Mouse (Mus musculus) urinary bladder, postnatal 4 days (tissue): ENCODE measurements around the gene Slc25a18.

ENCODE experiments used
- DNase-seq, 2 experiments: peaks; one replicate each; pipeline ENCODE4 v3.0.0; 2021 to 2022; ENCODE audit warnings: low spot score in 2 of 2

Gene Slc25a18

DNA sequence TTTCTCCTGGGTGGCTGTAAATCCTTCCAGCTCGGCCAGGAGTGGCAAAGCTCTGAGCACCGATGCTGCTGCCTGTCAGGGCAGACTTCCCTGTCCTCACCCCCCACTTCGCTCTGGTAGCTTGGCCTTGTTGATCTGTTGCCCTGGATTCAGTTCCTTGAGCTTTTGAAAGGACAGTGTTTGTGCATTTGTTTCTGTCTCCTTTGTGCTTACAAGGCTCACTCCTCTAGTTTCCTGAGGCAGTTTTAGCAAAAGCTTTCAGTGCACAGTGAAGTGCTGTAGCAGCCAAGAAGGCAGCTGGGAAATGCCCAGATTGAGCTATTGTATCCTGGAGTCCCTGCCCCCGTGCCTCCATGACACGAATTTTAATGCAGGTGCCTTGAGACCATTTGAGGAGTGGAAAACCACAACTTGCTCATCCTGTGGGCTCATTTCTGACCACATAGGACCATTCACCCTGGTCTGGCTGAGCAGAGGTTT lies at the start of gene Slc25a18:
Slc25a18 (plus strand) TSS at position 430 of the 480 bp plus-strand sequence.
- no peak for DNase-seq

DNA sequence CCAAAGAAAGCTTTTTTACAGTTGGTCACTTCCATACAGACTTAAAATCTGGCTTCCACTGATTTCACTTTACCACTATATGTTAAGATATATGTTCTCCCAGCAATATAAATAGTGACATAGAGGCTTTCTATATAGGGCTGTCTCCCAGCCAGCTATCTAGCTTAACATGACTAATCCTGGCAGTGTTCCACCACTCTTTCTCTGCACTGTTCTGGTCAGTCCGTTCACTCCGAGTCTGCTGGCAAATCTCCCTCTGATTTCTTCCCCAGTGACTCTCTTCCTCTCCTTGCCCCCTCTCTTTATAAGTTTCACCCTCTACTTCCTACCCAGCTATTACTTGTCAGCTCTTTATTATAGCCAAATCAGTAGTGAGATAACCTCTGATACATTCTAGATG lies 47.4 kb upstream of the Slc25a18 start:
- DNase-seq, result no peak

DNA sequence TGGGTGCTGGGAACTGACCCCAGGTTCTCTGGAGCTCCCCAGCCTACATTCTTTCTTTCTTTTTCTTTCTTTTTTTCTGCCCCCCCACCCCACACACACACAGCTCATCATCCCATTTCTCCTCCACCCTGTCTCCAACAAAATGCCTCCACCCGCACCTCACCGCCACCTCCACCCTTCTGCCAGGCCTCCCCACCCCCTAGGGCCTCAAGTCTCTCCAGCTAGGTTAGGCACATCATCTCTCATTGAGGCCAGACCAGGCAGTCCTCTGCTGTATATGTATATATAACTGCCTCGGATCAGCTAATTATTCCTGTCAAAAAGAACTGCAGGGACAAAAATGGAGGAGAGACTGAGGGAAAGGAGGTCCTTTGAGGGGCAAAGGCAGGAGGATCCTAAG lies 37.4 kb upstream of the Slc25a18 start:
- no peak for DNase-seq

DNA sequence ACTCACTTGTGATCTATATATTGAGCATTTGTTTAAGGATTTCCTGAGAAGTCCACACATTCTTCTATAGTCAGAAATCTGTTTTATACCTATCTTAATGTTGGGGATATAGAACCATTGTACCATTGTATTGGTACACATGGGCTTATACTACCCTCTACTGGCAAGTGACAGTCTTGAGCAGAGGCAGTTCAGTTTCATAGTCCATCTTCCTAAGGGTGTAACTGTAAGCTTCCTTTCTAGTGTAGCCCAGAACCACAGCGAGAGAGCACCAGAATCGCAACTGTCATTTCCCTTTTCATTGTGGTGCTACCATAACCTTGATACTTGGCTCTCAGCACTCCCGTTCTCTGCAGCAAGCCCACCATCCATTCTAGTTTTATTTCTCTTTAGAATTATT lies 36.8 kb upstream of the Slc25a18 start:
- DNase-seq, result no peak

DNA sequence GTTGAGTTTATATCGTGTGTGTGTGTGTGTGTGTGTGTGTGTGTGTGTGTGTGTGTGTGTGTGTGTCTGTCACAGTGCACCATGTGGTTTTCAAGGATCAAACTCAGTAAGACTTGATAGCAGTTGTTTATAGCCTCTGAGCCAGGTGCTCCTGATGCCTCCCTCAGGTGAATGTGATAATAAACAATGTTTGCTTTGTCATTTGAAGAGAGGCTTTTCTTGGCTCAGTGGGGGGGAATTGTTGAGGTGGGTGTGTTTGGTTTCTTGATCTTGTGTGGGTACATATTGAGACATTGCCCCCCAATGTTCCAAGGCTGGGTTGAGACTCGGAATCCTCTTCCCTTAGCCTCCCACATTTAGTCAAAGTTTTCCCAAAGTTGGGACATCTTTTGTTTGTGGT lies 30.2 kb upstream of the Slc25a18 start:
- no peak for DNase-seq

DNA sequence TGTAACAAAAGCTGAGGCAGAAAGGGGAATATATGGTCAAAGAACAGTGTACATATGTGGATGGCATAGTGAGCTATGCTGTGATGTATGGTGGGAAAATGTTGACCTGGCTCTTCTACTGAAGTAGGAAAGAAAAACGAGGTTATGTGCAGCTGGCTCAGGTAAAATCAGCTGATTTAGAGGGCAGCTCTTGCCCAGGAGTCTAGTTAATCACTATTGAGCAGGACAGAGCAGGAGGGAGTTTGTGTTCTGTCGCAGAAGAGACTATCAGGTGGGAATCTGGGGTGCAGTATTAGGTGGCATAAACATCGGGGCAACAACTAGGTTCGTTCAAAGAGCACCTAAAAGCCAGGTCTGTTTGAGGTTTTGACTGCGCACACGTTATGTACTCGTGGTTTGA lies 29.1 kb upstream of the Slc25a18 start:
- no peak for DNase-seq

DNA sequence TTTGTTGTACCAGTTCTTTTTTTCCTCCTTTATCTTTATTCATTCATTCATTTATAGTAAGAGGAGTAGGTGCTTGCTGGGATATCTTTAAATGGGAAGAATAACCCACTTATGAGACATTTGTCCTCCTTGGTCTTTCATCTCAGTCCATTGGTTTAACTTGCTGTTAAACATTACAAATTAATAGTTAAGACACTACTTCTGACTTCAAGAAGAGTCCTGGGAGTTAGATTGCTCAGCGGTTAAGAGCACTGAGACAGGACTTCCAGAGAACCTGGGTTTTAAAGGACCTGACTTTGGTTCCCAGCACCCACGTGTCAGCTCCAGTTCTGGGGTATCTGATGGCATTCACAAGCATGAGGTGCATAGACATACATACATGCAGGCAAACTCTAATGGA lies 27.0 kb upstream of the Slc25a18 start:
- no peak for DNase-seq

DNA sequence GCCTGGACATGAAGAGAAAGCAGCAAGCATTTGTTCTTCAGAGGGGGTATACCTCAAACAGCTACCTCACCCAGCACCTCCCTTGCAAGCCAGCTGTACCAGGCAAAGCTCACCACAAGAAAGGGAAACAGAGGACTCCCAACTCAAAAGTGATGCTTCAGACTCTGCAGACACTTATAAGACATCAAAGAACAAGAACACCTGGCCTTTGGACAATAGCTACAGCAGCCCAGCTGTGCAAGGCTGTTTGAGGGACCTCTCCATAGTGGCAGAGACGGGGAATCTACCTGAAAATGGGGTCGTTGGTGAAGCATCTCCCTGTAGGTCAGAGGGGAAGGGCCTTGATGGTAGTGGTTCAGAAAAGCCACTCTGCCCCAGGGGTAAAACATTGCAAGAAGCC lies 12.2 kb upstream of the Slc25a18 start:
- no peak for DNase-seq

DNA sequence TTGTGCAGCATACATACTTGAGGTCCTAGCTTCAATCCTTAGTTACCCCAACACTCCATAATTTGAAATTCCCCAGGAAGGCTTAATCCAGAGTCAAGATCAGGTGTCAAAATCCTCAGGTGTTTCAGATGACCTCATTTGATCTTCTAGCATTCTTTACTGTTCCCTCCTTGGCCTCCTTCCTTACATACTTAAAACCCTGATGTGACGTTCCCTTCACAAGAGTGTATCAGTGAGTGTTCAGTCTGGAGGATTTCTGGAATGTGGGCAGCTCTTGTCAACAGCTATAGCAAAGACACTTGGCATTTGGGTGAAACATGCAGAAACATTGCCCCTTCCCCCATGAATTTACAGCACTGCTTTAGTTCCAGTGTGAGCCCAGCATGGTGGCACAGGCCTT lies 3.4 kb upstream of the Slc25a18 start:
- DNase-seq, result no peak

DNA sequence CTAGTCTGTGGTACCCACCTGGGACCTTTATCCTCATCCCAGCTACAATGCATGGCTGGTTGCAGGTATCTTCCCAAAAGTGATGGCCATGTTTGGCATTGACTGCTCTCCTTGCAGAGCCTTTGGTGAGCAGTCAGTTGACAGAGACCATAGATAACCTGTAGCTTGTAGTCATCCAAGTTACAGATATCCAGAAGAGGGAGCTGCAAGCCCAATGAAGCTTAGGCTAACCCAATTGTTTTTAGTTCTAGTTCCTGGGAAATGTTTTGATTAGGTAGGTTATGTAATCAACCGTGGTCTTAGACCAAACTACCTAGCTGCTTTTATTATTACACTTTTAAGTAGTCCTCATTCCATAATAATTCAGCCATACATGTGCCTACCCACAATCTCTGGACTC lies 2.0 kb upstream of the Slc25a18 start:
- DNase-seq, result no peak

DNA sequence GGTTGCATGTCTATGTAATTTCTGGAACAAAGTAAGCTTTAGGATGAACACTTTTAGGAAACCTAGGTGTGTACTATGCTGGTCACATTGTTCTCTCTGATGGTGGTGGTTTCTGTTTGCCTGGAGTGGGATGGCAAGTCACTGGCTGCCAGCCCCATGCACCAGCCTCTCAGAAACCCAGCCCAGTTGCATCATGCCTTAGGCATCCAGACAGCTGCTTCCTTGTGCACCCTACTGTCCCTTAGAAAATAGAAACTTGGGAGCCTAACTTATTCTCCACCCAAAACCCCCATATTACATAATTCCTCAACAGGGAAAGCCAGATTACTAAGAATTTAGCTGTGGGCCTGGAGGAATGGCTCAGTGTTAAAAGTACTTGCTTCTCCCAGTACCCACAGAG lies 1.4 kb upstream of the Slc25a18 start:
- no peak for DNase-seq

DNA sequence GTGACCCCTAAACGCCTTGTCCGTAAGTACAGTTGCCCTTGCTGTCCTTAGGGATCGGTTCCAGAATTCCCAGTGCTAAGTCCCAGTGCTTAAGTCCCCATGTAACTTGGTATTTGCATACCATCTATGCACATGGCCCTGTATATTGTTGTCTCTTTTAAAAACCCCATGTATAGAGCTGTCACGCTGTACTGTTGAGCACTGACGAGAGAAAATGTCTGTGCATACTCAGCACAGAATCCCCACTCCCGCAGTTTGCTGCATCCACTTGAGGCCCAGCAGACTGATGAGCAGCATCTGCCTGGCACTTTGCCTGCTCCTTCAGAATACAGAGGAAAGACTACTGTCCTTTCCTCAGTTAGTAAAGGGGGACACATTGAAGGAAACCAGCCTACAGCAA lies 385 bp downstream of the Slc25a18 start:
- no peak for DNase-seq

DNA sequence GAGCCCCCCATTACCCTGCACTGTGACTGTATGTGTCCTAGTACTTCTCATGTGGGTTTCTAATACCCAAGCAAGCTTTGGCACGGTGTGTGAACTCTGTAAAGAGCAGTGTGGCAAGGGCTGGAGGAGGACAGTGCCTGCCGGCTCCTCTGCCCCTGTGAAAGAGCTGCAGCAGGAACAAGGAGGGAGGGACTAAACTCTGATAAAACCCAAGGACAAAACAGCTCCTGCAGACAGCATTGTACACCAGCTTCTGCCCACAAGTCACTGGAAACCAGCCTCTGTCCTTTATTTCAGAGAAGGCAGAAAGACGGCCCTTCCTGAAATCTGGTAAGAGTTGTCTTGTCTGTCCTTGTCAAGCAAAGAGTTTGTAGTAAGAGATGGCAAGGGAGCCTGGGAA lies 2.9 kb downstream of the Slc25a18 start:
- DNase-seq, result no peak

DNA sequence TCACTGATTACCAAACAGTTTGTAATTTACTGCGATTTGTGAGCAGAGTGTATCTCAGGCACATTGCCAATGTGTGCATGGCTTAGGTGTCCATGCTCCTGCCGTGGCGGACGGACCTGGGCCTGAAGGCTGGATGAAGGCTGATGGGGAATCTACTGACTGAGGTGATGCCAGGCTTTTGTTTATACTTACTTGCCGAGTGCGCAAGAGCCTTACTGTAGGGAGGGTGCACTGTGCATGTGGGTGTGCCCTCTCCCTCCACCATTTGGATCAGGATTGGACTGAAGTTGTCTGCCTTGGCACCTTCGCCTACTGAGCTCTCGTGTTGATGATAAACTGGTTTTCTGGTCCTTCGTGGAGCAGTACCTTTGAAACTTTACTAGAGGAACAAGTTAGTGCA lies 4.2 kb downstream of the Slc25a18 start:
- DNase-seq, result no peak

DNA sequence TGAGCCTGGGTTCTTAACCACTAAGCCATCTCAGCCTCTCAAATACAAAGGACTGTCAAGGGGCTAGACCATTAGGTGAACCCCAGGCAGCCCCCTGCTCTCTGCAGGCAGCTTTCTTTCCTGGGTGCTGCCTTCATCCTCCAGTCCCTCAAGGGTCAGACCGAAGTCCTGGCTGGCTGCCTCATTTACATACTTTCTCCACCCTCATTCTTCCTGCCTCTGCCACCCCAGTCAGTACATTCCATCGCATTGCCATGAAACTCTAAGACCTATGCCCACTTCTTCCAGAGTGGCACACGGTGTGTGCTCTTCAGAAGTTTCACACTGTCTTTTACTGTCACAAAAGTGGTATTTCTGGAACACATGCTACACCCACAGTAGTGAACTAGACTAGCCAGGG lies 4.8 kb downstream of the Slc25a18 start:
- no peak for DNase-seq

DNA sequence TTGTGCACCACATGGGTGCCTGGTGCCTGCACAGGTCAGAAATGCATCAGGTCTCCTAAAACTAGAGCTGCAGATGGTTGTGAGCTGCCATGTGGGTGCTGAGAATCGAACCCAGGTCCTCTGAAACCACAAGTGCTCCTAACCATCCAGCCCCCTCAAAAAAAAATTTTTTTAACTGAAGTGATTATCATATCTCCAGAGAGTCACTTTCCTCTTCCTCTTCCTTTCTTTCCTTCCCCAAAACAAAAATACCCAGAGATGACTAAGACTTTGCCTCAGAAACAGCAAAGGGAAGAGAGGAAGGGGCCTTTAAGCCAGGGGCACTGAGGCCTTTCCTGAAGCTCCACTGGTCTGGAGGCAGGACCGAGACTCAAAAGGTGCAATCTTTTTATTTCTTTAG lies 9.6 kb downstream of the Slc25a18 start:
- no peak for DNase-seq

DNA sequence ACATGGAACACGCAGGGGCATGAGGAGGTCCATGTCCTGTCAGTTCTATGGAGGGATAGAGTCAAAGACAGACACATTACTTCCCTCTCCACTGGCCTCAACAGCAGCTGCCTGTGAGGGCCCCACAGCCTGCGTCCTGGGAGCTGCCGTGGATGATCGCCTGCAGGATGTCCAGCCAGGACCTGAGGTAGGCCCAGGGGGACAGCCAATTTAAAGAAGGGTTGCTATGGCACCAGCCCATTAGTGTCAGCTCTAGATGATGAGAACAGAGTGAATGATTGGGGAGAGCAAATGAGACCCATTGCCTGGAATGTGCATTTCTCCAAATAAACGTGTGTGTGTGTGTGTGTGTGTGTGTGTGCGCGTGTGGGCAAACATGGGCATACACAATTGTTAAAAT lies 11.0 kb downstream of the Slc25a18 start:
- no peak for DNase-seq

DNA sequence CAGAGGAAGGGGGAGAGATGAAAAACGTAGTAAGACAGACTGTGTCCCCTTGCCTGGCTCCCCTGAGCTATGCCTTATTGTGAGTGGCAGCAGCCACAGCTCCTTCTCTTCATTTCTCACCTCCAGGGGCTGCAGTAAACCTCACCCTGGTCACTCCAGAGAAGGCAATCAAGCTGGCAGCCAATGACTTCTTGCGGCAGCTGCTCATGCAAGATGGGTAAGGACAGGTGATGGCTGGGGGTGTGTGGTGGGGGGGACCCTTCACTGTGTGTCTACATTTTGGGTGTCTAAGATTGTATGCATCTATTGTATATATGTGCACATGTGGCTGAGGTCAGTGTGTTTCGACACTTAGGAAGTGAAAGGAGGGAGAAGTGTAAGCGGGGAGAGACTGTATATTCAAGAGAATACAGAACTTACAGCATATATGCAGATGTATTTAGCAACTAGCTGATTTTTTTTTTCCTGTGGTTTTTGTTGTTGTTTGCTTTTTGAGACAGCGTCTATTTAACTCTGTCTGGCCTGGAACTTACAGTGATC lies 14.8 kb downstream of the Slc25a18 start:
- no peak for DNase-seq

DNA sequence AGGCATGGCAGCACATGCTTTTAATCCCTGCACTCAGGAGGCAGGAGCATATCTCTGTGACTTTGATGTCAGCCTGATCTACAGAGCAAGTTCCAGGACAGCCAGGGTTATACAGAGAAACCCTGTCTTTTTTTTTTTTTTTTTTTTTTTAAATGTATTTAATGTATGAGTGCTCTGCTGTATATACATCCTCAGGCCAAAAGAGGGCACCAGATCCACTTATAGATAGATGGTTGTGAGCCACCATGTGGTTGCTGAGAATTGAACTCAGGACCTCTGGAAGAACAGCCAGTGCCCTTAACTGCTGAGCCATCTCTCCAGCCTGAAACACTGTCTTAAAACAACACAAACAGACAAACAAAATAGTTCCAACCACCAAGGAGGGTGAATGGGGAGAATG lies 15.5 kb downstream of the Slc25a18 start:
- no peak for DNase-seq

DNA sequence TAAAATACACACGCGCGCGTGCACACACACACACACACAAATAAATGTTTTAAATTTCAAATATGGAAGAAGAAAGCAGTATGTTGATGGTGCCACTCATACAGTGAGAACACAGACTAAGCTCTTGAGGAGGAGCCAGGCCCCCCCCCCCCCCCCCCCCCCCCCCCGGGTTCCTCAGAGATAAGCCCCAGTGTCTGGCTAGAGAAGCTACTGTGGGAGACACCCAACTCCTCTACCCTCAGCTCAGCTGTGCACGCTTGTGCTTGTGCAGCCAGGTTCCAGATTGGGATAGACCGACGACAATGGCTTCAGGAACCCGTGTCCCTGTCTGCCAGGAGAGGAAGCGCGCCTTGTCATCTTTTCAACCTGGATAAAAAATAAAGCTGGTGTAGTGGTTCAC lies 16.8 kb downstream of the Slc25a18 start:
- no peak for DNase-seq

DNA sequence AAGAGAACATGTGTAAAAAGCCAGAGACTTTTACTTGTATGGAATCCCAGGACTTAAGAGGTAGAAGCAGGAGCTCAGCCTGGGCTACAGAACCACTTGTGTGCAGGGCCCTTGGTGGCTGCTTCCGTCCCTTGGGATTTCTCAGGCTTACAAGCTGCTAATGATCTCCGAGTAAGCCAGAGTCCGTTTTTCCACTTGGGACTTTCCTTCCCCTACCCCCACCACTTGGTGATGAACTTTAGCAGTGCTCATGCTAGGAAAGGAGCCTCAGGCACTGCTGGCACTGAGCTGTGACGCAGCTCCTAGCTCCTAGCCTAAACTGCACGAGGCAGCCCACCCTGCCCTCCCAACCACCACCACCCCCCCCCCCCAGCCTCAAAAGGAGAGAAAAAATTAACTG lies 17.3 kb downstream of the Slc25a18 start:
- no peak for DNase-seq

DNA sequence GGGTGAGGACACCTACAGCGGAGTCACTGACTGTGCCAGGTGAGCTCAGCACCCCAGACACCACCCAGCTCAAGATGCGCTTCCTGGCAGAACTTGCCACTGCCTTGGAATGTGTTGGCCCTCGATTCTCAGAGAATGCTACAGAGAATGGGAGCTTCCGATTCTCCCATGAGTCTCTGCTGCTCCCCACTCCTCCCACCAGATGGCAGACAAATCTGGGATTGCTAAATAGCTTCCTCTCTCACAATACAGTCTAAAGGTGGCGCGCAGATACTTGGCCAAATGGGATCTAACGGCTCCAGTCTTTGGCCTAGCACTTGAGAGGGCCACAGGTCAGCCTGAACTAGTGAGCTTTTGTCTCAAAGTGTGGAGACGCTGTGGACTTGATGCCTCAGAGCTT lies 19.6 kb downstream of the Slc25a18 start:
- DNase-seq, result no peak

DNA sequence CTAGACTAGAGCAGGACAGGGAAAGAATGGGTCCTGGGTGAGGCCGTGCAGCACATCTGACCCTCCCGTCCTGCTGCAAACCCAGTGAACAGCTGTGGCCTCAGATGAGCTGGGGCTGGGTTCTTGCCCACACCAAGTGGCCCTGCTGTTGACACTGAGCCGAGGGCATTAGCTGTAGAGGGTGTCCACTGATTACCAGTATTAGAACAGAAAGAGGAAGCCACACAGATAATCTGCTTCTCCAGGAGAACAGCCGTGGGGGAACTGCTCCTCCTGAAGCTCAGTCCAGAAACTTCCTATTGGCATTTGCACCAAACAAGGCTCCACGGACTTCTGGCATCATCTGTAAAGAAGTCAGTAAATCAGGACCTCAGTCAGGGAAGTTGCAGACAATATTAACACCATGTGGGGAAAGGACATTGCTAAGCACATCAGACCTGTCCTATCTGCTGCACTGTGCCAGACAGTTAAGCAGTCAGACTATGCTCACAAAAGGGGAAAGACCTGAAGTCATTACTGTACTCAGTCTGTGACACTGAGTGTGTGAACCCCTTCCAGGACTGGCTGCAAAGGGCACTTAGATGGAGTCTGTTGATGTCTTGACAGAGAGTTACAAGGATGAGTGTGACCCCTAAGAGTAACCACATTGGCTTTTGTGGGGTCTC lies 22.2 kb downstream of the Slc25a18 start:
- DNase-seq, result no peak

DNA sequence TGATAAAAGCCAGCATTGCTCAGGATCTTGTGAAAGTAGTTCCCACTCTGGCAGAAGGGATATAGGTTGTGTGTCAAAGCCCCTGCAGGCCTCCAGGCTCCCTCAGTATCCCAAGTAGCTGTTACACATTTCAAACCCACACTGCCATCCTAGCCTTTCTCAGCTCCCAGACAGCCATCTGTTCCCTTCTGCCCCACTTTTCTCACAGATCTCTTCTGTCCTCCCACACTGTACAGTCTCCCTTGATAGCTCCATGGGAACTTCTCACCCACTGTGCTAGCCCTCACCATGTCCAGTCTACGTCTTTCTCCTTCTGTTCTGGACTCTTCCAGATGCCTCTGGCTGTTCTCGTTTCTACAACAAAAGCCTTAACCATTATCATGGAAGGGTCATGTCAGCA lies 22.7 kb downstream of the Slc25a18 start:
- no peak for DNase-seq
